Mouse (Mus musculus) ovary, postnatal 36 days (tissue): ENCODE results near the gene Gtdc1.

Experiments used
- DNase-seq: peaks from one replicate; pipeline ENCODE4 v3.0.0; 2022; ENCODE audit warnings: low spot score, mixed read lengths

Gene Gtdc1

GRCm38 (mm10) chr2:44590881-44591280 is 336.6 kb downstream of the Gtdc1 start:
- DNase-seq: no peak

- DNase-seq: no peak
Measured at GRCm38 (mm10) chr2:44584061-44584460, 343.4 kb downstream of the Gtdc1 start.

DNA sequence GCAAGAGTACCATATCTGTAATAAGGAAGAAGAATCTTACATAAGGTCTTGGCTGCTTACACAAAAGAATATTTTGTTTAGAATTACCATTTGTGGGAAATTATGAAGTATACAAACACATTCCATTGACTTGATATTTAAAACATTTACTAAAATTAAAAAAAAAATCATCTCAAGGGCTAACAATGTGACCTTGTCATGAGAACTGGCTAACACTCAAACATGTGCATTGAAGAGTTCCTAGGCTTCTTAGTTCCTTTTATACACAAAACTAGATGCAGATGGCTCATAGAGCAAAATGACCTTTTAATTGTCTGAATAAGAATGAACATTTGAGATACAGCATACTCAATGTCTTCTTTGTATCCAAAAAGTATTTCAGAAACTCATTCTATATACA is 344.0 kb downstream of the Gtdc1 start:
- no peak for DNase-seq

DNA sequence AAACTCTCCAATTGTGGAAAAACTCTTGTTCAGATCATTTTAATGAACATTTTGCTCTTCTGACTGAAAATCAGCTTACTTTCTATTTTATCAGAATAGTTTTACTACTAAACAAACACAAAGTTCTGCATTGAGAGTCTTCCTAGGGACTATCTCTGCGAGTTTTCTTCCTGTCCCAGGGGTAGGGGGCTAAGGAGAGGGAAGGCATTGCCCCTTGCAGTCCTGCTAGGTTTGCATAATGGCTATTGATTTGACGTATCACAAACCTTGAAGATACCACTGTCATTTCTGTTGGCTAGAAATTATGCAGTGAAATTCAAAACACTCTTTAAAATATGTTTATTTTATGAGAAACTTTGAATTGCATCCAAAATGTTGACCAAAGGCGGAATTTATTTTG is 355.6 kb downstream of the Gtdc1 start:
- no peak for DNase-seq

DNA sequence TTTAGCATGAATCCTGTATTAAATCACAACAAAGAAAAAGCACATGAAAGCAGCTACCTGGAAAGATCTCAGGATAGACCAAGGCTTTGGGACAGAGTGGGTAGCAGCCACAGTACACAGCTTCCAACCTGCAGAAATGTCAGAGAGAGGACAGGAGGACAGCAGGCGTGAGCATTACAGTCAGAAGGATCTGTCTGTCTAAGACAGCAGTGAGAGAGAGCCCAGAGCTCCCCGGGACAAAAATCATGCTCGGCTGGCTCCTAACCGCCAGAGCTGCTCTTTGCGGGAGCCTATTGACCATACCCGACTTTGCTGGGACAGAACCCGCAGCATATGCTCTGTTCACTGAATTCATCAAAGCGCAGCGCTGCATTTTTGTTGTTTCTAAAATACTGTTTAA is 356.3 kb downstream of the Gtdc1 start:
- peak; percentile 24 for DNase-seq

DNA sequence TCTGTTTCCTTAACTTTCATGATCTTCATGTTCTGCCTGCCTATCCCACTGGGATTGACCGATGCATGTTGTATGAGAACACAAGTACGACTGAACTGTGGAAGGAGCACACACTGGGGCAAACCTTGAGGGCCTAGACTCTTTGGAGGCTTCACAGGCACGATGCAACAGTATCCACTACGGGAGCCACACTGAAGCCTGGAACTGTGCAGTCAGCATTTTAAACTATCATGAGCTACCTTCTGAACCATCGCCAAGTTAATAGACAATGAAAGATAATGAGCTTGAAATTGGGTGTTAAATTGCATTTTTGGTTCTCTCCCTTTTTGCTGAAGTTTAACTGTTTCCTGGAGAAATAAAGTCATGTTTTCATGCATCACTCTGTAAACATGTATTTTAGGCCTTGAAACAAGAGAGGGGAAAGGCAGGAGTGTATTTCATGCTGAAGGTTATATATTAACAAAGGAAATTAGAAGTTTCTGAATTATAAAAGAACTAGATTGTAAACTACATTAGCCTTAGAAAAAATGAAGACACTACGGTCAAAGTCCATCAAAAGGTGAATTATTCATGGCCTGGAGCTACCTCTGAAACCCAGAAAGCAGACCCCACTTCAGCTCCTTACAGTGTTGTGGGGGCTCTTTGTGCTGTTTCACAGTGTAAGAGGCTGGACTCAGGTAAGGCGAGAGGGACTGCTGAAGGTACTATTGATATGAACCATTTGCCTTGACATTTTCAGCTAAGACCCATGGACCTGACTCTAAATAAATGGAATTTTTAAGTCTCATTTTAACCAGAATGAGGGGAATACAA is 358.1 kb downstream of the Gtdc1 start:
- no peak for DNase-seq

- DNase-seq: no peak
Measured at GRCm38 (mm10) chr2:44564776-44565692, 362.4 kb downstream of the Gtdc1 start.

- DNase-seq: no peak
Measured at GRCm38 (mm10) chr2:44561789-44562188, 365.7 kb downstream of the Gtdc1 start.

DNA sequence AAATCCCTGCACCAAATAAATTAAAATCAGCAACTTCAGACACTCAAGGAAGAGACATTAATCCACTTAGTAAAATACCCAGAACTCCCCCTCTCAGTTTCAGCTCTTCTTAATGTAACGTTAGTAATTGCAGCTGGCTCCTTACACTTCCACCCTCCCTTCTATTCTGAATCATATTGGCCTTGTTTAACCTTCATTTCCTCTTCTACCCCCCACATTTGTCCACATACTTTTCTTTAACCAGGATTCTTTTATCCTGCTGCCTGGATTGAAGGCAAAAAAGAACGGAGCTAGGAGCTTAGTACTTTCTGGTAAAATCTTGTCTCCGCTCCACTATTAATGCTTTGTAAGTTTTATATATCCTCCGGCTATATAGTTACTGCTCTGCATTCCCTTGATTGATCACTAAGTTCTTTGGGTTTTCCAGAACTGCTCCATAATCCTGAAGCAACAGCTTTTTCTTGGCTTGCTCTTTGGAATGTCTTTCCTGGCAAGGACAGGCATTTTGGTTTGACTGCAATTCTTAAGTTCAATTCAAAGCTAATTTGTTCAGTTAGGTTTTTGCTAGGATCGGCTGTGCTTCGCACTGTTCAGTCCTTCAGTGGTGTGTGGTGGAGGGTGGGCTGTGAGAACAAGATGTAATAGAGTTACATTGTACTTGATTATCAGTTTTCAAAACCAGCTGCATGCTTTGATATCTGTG is 368.1 kb downstream of the Gtdc1 start:
- DNase-seq: no peak

- no peak for DNase-seq
Measured at GRCm38 (mm10) chr2:44557669-44558281, 369.7 kb downstream of the Gtdc1 start.

DNA sequence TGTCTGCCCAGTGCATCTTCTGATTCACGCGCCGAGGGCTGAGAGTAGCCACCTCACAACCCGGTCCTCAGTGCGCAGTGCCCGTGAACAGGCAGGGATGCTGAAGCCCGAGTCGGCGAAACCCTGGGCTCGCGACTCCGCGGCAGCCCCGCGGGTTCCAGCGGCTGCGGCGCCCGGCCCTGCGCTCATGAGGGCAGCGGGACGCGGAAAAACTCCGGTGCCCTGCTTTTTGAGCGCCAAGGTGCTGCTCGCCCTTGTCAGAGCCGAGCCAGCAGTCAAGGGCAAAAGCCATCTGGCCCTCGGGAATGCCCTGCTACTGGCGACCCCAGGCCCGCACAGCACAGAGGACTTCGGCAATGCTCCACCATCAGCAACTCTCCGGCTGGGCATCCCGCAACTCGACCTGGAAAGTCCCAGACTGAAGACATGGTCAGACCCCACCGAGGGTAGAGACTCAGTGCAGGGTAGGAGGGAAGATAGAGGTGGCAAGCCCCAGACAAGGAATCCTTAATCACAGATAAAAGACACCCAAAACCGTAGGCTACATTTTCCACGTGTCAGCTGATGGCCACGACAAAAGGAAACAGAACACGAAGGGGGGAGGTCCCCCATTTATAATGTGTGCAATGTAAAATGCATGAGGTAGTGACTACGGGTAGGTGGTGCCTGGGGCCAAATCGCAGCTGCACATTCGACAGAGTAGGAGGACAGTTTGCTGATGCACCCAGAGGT is 370.4 kb downstream of the Gtdc1 start:
- peak; percentile 54 for DNase-seq

DNA sequence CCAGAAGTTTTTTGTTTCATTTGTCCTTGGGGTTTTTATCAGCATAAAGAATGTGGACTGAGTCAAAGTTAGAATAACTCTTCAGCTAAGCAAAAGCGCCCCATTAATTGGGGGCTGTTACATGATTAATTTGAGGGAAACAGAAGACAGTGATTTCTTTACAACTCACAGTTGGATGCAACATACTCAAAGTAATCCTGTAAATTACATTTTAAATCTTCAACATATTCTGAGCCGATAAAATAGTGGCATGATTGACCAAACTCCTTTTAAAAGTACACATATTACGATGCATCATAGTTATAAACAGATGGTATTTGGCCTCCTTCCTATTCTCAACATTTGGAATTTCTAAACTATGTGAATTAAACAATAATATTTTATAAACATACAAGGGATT is 372.7 kb downstream of the Gtdc1 start:
- no peak for DNase-seq

DNA sequence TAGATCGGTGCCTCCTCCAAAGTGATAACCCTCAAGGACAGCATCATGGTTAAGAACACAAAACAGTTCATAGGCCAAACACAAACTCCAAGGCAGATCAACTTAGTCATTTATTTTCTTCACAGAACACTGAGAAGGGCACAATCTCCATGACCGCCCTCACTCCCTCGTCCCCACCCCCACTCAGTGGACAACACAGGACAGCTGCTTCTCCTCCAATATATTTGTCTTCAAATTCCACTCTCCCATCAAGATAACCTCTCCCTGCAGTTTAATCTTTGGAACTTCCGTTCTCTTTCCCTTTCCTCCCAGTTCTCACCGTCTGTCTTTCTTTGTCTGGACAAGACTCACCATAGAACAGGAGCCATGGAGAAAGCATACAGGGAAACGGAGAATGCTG is 378.1 kb downstream of the Gtdc1 start:
- DNase-seq: no peak

DNA sequence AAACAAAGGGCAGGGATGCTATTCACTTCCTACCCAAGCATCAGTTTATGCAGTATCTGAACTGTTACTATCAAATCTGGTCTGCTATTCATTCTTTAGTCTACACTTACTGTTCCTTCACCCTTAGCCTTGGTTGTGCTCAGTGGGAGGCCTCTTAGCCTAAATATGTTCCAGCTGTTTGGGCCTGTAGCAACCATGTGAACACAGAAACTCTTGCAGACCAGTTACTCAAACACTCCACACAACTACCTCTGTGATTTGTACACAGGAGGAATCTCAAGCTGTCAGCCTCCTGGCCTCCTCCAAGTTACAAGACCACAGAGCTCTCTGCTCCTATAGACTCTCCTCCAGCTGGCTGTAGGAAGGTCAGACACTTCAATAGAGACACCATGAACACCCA is 384.7 kb downstream of the Gtdc1 start:
- DNase-seq: no peak

- DNase-seq: no peak
Measured at GRCm38 (mm10) chr2:44541726-44542125, 385.7 kb downstream of the Gtdc1 start.

DNA sequence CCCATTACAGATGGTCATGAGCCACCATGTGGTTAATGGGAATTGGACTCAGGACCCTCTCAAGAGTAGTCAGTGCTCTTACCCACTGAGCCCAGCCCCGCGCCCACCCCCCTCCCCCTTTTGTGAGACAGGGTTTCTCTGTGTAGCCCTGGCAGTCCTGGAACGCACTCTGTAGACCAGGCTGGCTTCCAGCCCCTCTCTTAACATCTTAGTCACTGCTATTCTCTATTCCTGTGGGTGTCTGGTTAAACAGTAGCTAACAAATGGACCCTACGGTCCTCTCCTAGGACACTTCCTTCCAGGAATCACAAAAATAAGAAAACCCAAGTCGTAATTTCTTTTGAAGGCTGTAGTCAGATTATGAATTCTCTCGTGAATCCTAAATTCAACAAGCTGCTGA is 386.6 kb downstream of the Gtdc1 start:
- no peak for DNase-seq

GRCm38 (mm10) chr2:44539121-44539634 is 388.3 kb downstream of the Gtdc1 start:
- no peak for DNase-seq

DNA sequence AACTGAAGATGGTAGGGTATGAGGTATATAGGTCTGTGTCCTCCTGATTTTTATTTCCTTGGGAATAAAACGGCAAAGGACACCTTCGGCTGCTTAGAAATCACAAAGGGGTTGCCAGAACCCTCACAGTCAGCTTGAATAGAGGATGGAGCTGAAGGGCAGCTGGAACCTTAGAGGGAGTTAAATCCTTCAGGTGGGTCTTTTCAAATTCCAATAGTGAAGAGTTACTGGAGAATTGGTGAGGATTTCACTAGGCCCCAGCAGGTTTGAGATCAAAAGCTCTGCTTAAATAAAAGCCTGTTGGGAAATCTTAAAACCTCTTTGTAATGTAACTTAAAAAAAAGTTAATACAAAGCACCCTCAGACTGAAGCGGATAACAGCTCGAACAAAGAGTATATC is 389.3 kb downstream of the Gtdc1 start:
- no peak for DNase-seq

- DNase-seq: no peak
Measured at GRCm38 (mm10) chr2:44535760-44536159, 391.7 kb downstream of the Gtdc1 start.

GRCm38 (mm10) chr2:44535136-44535675 is 392.3 kb downstream of the Gtdc1 start:
- DNase-seq: no peak
